Mouse (Mus musculus): ENCODE measurements around the gene Dok3.
A peak's percentile ranks its signal among the peaks of the same experiment; 100 is the strongest.

Gene Dok3

DNA sequence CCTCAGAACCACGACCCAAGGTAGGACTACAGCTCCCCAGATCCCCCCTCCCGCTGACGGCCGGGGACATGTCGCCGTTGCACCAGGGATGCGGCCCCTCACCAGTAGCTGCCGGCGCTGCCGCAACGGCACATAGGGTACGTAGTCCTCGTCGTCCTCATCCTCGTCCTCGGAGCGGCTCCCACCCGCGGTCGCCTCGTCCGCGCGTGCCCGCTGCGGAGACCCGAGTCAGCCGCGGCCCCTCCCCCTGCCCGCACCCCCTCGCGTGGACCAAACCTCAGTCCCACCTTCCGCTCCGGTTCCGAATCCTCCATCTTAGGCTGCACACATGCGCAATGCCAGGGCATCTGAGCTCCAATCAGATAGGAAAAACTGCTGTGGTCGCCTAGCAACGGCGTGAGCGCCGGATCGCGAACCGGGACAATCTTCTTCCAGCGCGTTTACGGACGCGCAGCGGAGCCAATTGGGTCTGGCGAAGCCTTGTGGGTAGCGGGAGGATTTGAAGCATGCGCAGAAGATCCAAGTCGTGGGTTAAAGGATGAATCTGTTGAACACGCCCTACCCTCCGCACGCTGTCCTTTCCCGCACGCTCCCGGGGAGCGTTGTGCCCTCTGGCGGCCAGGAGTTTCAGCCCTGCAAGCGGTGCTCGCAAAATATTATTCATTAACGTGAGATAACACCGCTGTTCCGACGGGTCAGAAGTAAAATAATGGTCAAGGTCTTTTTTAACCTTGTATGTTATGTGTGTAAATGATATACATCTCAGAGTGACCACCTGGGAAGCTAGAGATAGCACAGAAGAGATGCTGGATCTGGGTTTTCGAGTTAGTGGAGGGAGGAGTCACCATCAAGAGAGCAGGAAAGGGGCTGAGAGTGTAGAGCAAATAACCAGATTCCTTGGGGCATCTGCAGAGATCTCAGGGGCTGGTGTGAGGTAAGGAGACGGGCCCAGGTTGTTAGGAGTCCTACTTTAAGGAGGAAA, 7.4 kb upstream of the Dok3 start, which contains the start of gene Ddx41:
Ddx41 (minus strand) TSS at position 465 of the 982 bp plus-strand sequence.
- DNase-seq: peak; percentile 100

DNA sequence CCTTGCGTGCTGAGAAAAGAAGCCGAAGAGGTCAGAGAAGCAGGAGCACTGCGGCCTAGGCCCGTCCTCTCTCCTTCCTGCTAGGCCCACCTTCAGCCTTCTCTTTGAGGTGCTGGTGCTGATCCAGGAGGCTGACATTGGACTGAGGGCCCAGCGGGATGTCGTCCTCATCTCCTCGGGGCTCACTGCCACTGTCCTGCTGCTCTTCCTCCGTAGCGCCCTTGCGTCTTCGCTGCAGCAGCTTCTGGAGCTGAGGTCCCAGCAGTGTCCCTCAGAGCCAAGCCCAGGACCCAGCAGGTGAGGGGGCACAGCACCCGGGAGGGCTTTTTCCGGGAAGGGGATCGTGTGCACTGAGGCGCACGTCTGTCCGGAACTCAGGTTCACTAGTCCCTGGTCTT, 6.7 kb upstream of the Dok3 start:
- no peak for DNase-seq

DNA sequence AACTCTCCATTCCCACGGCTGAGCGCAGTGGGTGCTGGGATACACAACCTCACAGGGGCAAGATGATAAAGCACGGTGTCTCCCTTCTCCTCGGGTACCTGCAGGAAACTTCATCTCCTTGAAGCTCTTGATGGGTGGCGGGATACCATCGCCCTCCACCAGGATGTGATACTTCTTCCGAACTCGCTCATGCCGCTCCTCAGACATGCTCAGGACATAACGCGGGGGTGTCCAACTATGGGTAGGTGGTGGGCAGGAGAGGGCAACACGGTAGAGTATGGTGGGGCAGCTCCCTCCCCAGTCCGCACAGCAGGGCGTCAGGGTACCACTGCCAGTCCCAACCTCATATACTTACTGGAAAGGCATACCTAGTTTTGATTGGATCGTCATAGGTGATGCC, 6.1 kb upstream of the Dok3 start:
- no peak for DNase-seq

DNA sequence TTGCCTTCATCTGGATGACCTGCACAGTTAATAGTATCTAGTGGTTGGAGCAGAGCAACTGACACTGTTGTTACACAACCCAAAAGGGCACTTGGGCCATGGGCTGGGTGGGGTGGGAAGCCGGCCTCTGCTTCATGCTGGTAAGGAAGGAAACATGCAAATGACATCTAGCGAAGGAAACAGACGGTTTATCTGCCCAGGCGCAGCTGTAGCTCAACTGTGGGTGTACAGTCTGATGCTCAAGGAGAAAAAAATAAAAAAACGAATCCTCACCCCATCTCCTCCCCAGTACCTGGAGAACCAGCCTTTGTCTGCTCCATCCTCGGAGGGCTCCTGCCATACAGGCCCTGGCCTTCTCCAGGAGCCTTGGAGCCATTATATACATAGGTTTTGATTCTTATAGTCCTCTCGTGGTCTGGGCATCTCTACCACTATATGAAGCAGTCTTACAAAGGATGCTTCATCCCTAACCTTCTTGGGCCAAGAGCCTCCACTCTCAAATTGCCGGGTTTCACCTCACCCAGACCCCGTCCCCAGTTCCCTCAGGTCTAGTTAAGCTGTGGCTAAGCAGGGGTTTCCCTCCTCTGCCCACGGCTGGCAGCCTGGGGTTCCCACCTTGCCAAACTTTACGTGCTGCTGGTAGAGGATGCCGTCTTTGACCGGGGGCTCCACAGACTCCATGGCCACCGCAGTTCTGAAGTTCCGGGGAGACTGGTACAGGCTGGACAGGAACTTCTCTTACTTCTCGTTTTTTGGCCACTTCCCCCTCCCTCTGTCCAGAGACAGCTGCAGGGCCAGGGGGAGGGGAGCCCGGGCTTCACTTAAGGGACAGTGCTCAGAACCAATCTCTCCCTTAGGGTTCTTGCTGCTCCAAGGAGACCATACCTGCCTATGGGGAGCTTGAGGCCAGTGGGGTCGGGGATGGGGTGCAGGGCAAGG, 993 bp downstream of the Dok3 start:
- DNase-seq: peak in 1 of 2 experiments; percentile 42

DNA sequence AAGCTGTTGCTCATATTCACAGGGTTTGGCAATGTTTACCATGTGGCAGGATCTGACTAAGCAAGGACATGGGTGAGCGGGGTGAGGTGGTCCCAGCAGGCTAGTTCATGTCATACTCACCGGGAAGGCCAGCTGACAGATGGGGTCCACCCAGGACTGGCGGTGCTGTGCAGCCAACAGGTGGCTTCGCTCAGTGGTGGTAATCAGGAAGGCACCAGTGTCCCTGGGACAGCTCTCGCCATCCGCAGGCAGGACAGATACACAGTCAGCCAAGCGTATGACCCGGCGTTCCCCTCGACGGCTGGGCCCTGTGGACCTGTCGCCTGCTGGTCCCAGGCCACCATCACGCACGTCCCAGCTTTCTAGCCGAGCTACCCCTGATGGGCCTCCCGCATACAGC, 1.9 kb downstream of the Dok3 start:
- DNase-seq: no peak

DNA sequence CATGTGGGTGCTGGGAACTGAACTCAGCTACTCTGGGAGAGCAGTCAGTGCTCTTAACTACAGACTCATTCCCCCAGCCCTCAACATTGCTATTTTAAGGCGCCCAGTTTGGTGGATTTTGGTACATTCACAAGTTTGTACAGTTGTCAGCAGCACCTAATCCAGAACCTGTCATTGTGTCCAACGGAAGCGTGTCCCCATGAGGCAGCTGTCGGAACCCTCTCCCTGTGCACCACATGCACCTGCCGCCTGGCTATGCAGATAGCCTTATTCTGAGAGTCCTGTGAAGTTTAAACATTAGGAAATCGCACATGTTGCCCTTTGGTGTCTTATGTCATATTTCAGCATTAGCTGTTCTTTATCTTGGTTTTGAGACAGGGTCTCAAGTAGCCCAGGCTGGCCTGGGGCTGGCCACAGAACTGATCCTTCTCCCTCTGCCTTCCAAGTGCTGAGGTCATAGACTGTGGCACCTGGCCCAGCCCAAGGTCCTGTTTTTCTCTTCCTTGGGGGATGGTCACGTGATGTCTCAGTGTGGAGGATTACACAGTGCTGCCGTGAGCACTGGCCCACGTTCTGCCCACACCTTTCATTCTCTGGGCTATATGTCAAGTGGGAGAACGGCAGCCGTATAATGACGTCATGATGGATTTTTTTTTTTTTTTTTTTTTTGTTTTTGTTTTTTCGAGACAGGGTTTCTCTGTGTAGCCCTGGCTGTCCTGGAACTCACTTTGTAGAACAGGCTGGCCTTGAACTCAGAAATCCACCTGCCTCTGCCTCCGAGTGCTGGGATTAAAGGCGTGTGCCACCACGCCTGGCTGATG, 3.2 kb downstream of the Dok3 start:
- DNase-seq: no peak

DNA sequence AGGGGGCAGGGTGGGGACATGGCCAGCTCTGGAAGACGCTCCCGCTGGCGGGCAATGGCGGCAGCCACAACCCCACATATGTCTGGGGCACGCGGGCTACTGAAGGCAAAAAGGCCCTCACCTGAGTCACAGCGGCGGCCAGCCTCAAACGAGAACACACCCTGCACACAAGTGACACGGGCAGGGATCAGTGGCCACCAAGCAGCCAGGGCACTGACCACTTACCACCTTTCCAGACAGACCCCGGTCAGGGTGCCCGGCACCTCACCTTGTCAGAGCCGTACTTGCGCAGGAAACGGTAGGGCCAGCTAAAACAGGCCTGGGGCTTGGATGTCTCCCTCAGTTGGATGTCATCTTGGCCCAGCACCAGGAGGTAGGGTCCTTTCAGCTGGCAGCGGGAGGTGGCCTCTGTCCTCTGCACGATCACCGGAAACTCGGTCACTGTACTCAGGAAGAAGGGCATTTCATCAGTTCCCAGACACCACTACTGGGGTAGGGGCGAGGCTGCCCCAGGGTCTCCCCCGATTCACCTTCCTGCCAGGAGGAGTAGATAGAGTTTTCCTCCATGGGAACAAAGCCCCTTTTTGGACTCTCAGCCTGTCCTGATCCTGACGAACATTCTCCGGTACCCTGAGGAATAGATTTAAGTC, 5.0 kb downstream of the Dok3 start:
- DNase-seq: no peak

DNA sequence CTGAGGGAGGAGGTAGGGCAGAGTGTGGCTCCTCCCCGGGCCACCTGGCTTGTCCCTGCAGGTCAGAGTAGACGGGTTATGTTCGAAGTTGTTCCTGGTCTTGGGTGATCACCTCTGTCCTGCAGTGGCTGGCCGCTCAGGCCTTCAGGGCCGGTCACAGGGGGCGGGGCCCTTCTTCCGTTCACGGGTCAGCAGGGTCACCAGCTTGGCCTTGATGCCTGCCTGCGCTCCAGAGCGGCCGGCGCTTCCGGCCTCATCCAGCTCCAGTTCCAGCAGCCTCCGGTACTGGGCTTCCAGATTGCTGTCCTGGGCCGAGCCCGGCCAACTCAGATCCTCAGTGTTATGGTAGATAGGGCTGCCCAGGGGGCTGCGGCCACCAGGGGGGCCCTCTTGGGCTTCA, 5.8 kb downstream of the Dok3 start:
- no peak for DNase-seq

DNA sequence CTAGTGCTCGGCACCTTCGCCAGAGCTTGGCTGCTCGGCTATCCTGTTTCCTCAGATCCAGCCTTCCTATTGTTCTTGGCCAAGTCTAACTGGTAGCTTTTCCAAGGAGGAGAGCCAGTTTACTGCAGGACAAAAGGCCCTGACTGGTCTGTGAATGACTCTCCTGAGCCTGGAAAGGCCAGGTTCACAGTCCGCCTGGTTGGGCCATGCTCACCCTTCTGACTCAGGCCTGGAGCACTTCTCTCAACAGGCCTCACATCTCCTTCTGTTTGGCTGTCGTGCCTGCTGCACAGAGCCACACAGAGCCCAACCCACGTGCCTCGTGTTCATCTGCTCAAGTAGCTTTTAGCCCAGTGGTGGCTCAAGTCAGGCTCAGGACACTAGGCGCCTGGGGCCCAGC, 6.4 kb downstream of the Dok3 start:
- no peak for DNase-seq

DNA sequence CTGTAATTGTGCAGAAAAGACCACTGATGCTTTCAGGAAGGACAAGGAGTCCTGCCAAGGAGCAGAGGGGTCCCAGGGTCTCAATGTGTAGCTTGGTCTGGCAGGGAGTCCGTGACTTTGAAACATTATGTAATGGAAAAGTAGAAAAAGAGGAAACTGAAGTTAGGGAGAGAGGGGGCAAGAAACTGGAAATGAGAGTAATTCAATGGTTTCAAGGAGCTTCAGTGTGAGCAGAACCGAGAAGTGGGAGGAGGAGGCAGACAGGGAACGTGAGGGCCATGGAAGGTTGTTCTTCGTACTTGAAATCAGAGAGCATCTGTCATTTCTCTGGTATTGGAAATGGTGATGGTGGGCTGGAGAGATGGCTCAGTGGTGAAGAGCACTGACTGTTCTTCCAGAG, 9.5 kb downstream of the Dok3 start:
- no peak for DNase-seq

DNA sequence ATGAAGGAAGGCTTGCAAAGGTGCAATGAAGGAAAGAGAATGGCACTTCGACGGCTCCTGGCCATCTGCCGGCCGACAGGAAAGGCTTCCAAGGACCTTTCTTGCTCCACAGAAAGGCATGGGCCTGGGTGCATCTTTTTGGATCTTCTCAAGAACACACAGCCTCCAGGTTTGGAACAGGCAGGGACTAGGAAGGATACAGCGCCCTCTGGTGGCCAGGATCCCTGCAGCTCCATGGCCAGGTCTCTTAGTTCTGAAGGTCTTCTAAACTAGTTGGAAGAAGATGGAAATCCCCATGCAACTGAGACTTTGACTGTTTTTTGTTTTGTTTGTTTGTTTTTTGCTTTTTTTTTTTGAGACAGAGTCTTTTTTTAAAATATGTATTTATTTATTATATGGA, 12.1 kb downstream of the Dok3 start:
- peak; percentile 80 for DNase-seq

DNA sequence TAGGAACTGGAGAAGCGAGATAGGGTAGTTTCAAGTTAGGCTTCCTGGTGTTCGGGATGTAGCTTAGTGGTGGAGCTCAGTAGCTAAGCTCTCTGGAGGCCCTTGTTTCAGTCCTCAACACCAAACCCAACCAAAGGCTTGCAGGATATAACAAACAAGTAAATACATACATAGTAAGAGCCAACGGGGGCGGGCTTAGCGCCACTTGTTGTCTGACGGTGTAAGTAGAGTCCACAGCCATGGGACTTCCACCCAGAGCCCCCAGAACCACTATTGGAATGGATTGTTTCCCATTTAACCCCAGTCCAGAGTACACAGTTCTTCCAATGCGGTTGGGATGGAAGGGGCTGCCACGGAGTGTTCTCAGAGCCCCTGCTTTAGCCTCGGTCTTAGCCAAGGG, 15.3 kb downstream of the Dok3 start:
- DNase-seq: no peak

DNA sequence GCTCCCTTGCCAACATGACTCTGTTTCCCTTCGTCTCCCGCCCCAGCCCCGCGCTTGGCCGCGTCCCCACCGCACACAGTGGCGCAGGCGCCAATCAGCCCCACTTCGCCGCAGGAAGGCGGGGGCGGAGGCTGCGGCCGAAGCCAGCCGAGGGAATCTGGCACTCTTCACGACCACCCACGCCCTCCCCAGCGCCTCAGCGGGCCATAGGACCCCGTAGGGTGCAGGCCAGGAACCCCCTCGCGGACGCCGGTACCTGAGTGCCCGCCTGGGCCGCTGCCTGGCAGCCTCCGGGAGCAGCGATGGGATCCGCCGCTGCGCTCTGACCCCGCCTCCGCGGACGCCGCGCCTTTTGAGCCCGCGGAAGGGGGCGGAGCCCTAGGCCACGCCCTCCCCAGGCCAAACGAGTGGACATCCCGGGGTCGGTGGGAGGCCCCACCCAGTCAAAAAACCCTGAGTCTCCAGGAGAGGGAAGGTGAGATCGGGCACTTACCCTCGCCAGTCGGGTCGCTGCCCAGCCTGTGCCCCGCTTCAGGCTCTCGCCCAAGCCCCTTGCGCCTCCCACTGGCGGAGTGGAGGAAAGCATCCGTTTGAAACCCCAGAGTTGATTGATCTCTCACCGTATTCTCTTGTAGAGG, 15.9 kb downstream of the Dok3 start, which contains the start of gene Pdlim7:
Pdlim7 (minus strand) TSS at position 566 of the 638 bp plus-strand sequence.
- peak; percentile 87 to 90 for DNase-seq

DNA sequence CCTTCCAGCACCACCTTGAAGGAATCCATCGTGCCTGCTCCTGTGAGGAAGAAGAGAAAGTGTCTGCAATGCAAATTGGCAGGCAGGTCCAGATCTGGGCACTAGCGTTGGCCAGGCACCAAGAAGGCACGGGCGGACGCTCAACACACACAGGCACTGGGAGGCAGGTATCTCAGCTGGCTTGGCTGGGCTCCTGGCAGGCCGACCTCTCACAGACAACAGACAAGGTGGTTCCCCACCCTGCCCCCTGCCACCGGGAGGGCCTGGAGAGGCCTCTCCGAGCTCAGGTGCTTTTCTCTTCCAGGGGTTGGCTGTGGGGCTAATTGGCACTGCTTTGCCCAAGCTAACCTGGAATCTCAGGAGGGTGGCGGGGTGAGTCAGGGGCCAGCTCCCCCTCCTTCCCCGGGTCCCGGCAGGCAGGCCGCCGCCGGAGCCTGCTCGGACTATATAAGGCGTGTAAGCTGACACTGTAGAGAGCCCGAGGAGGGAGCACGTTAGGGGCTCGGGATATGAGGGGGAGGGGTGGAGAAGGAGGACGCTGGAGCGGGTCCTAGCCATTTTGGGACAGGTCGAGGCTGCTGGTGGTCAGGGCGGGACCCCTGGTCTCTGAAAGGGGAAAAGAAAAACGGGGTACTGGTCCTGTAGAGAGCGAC, 16.6 kb downstream of the Dok3 start:
- DNase-seq: peak; percentile 55 to 64

DNA sequence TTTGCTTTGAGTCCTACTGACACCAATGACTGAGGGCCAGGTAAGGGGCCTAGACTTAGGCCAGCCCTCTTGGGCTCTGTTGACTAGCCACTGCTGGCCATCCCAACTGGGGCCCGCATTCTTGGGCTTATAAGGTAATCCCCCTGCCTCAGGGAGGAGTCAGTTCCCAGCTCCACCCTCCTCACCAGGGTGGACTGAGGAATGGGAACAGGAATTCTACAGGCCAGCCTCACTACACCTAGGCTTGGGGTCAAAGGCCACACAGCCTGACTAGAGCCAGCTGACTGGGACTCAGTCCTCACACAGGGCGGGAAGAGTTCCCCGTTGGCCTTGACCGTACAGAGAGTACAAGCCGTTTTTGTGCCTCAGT, 17.6 kb downstream of the Dok3 start:
- DNase-seq: peak in 1 of 2 experiments; percentile 26

DNA sequence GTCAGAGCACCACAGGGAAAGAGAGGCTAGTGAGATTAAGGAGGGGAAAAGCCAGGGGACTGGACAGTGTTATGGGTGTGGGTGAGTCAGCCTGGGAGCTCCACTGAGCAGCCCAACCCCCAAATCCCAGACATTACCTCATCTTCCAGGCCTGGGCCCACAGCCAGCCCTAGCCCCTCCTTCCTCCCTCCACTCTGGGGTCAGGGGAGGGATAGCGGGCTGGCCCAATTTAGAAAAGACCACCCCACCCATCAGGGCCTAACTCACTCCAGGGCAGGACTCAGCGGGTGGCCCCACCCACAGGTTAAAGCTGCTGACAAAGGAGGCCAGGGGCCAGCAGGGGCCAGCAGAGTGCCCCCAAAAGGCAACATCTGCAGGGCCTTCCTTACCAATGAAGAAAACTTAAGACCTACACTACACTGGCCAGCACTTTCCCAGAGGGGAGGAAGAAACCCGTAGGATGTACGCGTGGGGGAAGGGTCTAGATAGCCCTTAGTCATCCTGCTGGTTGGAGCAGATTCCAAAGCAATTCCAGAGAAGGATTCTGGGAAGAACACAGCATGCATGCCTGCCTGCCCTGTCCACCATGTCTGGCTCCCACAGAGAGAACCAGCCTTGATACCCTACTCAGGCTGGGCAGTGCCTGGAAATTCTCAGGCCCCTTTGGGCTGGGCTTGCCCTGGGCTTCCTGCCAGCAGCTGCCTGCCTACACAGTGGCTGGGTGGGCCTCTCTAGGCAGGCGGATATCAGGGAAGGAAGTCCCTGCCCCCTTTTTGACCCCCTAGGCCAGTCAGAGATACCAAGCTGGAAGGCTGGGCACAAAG, 18.2 kb downstream of the Dok3 start:
- peak; percentile 86 to 90 for DNase-seq

DNA sequence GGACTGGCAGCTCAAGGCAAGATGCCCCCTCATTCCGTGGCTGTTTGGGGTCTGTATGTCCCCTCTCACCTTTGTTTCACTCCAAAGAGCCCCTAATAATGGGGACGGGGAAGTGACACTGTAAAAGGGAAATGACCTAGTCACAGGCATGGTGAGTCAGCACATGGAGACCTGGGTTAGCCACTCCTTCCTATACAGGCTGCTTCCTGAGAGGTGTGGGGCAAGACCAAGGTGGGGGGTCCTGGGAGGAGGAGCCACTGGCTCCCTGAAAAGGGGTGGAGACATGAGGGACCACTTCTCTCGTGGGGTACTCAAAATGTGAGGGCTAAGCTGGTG, 18.8 kb downstream of the Dok3 start:
- peak in 1 of 2 experiments; percentile 39 for DNase-seq

DNA sequence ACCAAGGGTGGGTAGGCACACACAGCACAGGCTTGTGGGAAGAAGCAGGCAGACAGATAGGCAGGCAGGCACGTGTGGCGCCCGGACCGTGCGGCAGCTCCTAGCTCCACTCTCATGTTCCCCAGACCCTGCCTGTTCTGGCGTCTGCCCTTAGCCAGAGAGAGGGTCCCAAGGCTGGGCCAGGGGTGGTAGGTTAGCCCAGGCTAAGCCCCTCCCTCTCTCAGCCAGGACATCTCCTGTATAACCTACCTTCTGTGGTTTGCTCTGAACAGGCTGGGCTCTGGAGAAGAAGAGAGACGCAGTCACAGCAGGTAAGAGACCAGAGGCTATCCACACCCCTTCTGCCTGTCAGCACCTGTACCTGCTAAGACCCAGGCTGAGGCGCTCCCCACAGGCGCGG, 20.6 kb downstream of the Dok3 start:
- no peak for DNase-seq

DNA sequence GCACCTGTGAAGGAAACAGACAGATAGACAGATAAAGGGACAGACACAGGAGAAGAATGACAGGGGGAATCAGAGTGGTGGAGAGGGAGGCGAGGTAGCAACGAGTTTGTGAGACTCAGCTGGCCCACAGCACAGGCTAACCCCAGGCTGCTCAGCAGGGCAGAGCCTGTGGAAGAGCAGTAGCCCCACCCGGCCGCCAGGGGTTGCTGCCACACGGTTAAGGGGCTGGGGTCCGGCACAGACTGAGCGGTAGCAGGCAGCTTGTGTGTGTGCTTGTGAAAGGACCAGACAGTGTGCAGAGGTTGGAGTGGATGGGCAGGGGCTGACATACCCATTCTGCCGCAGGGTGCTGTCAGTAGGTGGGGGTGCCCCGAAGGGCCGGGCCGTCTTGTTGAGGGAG, 21.2 kb downstream of the Dok3 start:
- no peak for DNase-seq

DNA sequence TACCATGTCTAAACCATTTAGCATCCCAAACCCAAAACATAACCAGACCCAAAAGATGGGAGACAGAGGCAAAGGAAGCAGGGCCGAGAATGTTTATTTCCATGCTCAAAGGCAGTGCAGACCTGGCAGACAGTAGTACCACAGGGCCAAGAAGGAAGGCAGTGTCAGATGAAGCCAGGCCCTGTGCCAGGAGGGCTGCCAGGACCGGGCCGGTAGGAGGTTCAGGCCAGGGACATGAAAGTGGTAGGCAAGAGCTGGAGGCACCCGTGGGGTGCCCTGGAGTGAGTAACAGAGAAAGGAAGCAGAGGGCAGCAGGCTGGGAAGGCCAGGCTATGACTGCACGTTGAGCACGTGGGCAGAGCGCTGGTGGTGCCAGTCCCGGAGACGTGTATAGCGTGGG, 22.4 kb downstream of the Dok3 start:
- no peak for DNase-seq
